Mouse (Mus musculus) thymus, postnatal 0 days (tissue): Measurements from ENCODE around the gene Ccsap. TPM values are rescaled to one million over a fixed set of nuclear protein-coding genes. Genes with fewer than 3 reads are reported as not detected.

Experiments
- DNase-seq: peaks from one replicate; pipeline ENCODE4 v3.0.0-alpha.2; 2015; ENCODE audit warnings: low spot score
- polyA plus RNA-seq: library from polyadenylated mRNA; unstranded; fragments of >200 nt; fragmentation: Nextera tagmentation; extraction: Ambion mirVana; gene quantifications from 2 replicates; pipeline ENCODE4 v1.2.1, GENCODE M21; 2015

Gene Ccsap
- polyA plus RNA-seq = 6.6 and 6.7 TPM in 2 replicates

GRCm38 (mm10) chr8:123859648-123860259, at the start of gene Ccsap:
Ccsap (minus strand) TSS chr8:123860209.
- no peak for DNase-seq

- no peak for DNase-seq
Observed at GRCm38 (mm10) chr8:123907604-123908003, 47.6 kb upstream of the Ccsap start.

- no peak for DNase-seq
Observed at GRCm38 (mm10) chr8:123902653-123903052, 42.6 kb upstream of the Ccsap start.

- DNase-seq = no peak
Observed at GRCm38 (mm10) chr8:123899366-123899765, 39.4 kb upstream of the Ccsap start.

GRCm38 (mm10) chr8:123898576-123898975, 38.6 kb upstream of the Ccsap start:
- DNase-seq = no peak

- DNase-seq = no peak
Observed at GRCm38 (mm10) chr8:123896774-123897173, 36.8 kb upstream of the Ccsap start.

- DNase-seq = no peak
Observed at GRCm38 (mm10) chr8:123896366-123896761, 36.4 kb upstream of the Ccsap start.

GRCm38 (mm10) chr8:123895680-123896365, 35.8 kb upstream of the Ccsap start:
- no peak for DNase-seq

GRCm38 (mm10) chr8:123895230-123895629, 35.2 kb upstream of the Ccsap start:
- DNase-seq = no peak

GRCm38 (mm10) chr8:123894502-123895097, 34.6 kb upstream of the Ccsap start, which contains the start of gene Acta1:
Acta1 (minus strand) TSS chr8:123894751.
- no peak for DNase-seq

- DNase-seq = no peak
Observed at GRCm38 (mm10) chr8:123893413-123893812, 33.4 kb upstream of the Ccsap start.

- DNase-seq = no peak
Observed at GRCm38 (mm10) chr8:123892586-123893155, 32.7 kb upstream of the Ccsap start.

GRCm38 (mm10) chr8:123891883-123892585, 32.0 kb upstream of the Ccsap start:
- DNase-seq = no peak

- no peak for DNase-seq
Observed at GRCm38 (mm10) chr8:123891271-123891670, 31.3 kb upstream of the Ccsap start.

- no peak for DNase-seq
Observed at GRCm38 (mm10) chr8:123889797-123890196, 29.8 kb upstream of the Ccsap start.

- no peak for DNase-seq
Observed at GRCm38 (mm10) chr8:123887956-123888355, 27.9 kb upstream of the Ccsap start.

GRCm38 (mm10) chr8:123887163-123887562, 27.2 kb upstream of the Ccsap start:
- DNase-seq = no peak

GRCm38 (mm10) chr8:123884721-123885565, 24.9 kb upstream of the Ccsap start:
- no peak for DNase-seq

- no peak for DNase-seq
Observed at GRCm38 (mm10) chr8:123883094-123883493, 23.1 kb upstream of the Ccsap start.

- no peak for DNase-seq
Observed at GRCm38 (mm10) chr8:123882412-123882811, 22.4 kb upstream of the Ccsap start.
